In the genomic region with DNA sequence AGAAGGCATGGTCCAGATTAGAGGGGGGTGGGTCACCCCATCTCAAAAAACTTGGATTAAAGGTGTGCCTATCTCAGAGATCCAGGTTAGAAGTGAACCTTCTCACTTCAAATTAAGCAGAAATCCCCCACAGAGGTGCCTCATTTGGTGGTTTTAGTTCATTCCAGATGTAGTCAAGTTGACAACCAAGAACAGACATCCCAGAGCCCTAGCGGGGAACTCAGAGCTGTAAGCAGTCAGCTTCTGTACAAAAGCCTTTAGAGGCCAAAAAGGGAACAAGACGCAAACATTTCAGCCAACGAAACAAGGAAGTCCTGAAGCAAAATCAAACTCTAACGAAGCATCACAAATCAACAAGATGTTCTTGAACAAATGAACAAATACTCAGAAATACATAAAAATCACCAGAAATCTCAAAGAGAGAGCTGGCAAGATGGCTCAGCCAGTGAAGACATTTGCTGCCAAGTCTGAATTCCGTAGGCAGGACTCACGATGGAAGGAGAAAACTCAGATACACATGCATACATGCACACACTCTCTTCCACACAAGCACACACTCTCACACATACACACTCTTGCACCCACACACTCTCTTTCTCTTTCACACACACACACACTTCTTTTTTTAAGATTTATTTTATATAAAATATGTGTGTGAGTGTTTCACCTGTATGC, we compare ENCODE assay signal across 24 mouse cellular contexts.
"Had no signal": no experiment of that assay in that cellular context is flagged by ENCODE, and none has a peak within 500 bp of the region (broad histone marks: within the 10 kb centered on the region; RNA-seq: fewer than 3 reads in every experiment).

No protein-coding gene starts in this region.

- H3K27ac ChIP-seq: kidney, embryonic 15.5 days; left cerebral cortex, adult 2 months; limb, embryonic 12.5 days; limb, embryonic 15.5 days; liver, embryonic 12.5 days; liver, embryonic 15.5 days; stomach, postnatal 0 days had no signal

- H3K4me3 ChIP-seq: kidney, embryonic 15.5 days; left cerebral cortex, adult 2 months; limb, embryonic 12.5 days; limb, embryonic 15.5 days; liver, embryonic 12.5 days; liver, embryonic 15.5 days had no signal

- DNase-seq: kidney, adult 11 months; kidney, adult 8-10 months; kidney, postnatal 10 days; kidney, postnatal 36 days; layer of hippocampus, postnatal 36 days; left cerebral cortex, postnatal 4 days; lung, adult 2 months; lung, postnatal 14 days; lung, postnatal 4 days; midbrain, embryonic 14.5 days; right cerebral cortex, adult 18-20 months; right cerebral cortex, postnatal 14 days; right cerebral cortex, postnatal 4 days; thymus, adult 2 months; thymus, postnatal 14 days; thymus, postnatal 4 days had no signal

- H3K4me2 ChIP-seq: kidney, embryonic 15.5 days; limb, embryonic 12.5 days; limb, embryonic 15.5 days; liver, embryonic 12.5 days; liver, embryonic 15.5 days; midbrain, embryonic 11.5 days had no signal

- H3K27me3 ChIP-seq: kidney, embryonic 15.5 days; limb, embryonic 12.5 days; limb, embryonic 15.5 days; liver, embryonic 15.5 days had no signal

- ATAC-seq: liver, embryonic 12.5 days had no signal

- H3K9ac ChIP-seq: kidney, embryonic 15.5 days; limb, embryonic 12.5 days; limb, embryonic 15.5 days; liver, embryonic 12.5 days; liver, embryonic 15.5 days had no signal

- H3K9me3 ChIP-seq: kidney, embryonic 15.5 days; limb, embryonic 15.5 days; liver, embryonic 12.5 days; liver, embryonic 15.5 days had no signal

- H3K4me1 ChIP-seq: limb, embryonic 12.5 days; liver, embryonic 12.5 days; liver, embryonic 15.5 days had no signal

- H3K36me3 ChIP-seq: kidney, embryonic 15.5 days; limb, embryonic 12.5 days; limb, embryonic 15.5 days; liver, embryonic 12.5 days; liver, embryonic 15.5 days had no signal
